16 mouse cellular contexts compared by ENCODE assay signal in the genomic region with DNA sequence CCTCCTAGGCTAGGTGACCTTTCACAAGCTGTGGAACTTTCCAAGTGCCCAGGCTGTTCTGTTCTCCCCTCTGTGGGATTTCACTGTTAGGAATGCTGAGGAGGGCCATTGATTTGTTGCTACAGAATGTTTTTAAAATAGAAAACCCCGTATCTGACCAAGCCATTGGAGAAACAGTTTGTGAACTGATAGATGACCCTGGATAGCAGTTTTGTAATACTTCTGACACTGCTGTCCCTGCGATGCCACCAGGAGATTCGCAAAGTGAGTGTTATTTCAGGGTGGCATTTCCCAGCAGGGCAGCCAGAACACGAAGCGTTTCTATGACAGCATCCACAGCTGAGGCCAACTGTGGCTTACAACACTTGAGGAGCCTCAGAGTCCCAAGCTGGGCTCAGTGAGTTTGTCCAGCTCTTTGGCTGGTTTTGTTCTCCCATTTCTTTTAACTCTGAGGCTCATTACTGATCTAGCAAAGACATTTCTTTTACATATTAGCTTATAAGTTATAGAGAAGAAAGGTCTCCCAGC. TPM values are rescaled to one million over a fixed set of nuclear protein-coding genes. Genes with fewer than 3 reads are reported as not detected.
A peak's percentile ranks its signal among the peaks of the same experiment; 100 is the strongest.
DNase-seq lines count a peak whose midpoint lies in the region; ATAC-seq lines count a peak whose summit lies in the region.
"Had no signal": no experiment of that assay in that cellular context is flagged by ENCODE, and none has a peak within 500 bp of the region (broad histone marks: within the 10 kb centered on the region; RNA-seq: fewer than 3 reads in every experiment).

No protein-coding gene starts in this region.

- 24% methylated on average over 5 of the region's 5 CpGs for WGBS in heart, embryonic 15.5 days

- H3K4me2 ChIP-seq in heart, embryonic 15.5 days = no peak overlapping the region
- H3K4me2 ChIP-seq: embryonic facial prominence, embryonic 12.5 days; hindbrain, embryonic 12.5 days; limb, embryonic 13.5 days; lung, embryonic 15.5 days had no signal

- H3K36me3 ChIP-seq in heart, embryonic 15.5 days = no peaks in the 10 kb centered on the region
- H3K36me3 ChIP-seq: embryonic facial prominence, embryonic 12.5 days; forebrain, embryonic 10.5 days; hindbrain, embryonic 12.5 days; limb, embryonic 13.5 days; lung, embryonic 15.5 days had no signal

- no peak overlapping the region for H3K9ac ChIP-seq in heart, embryonic 15.5 days
- H3K9ac ChIP-seq: embryonic facial prominence, embryonic 12.5 days; hindbrain, embryonic 12.5 days; limb, embryonic 13.5 days; lung, embryonic 15.5 days had no signal

- no peak for ATAC-seq in heart, embryonic 15.5 days (replicated peaks; ENCODE audit: insufficient number of reproducible peaks, insufficient read depth, low FRiP score, low read depth)

- H3K9me3 ChIP-seq in heart, embryonic 15.5 days (replicated peaks) = no peaks in the 10 kb centered on the region
- H3K9me3 ChIP-seq: embryonic facial prominence, embryonic 12.5 days; forebrain, embryonic 10.5 days; hindbrain, embryonic 12.5 days; limb, embryonic 13.5 days; lung, embryonic 15.5 days had no signal

- no peak overlapping the region for H3K4me3 ChIP-seq in heart, embryonic 15.5 days
- H3K4me3 ChIP-seq: embryonic facial prominence, embryonic 12.5 days; forebrain, embryonic 10.5 days; hindbrain, embryonic 12.5 days; limb, embryonic 13.5 days; lung, embryonic 15.5 days had no signal

- DNase-seq in adrenal gland, postnatal 14 days = peak; percentile 40
- DNase-seq in adrenal gland, postnatal 25 days = no peak
- DNase-seq in heart, adult 11 months = no peak
- peak; percentile 22 for DNase-seq in right cerebral cortex, adult 18-20 months
- no peak for DNase-seq in right cerebral cortex, postnatal 14 days
- DNase-seq in skeletal muscle tissue, adult 2 months (ENCODE audit: low read depth, low spot score) = peak; percentile 36
- no peak for DNase-seq in c-Kit-positive CD71-positive TER-119-positive erythroid progenitor cells, embryonic 14.5 days (ENCODE audit: low spot score)
- DNase-seq: cerebellum, postnatal 25 days; kidney, adult 8-10 months; thymus, adult 2 months had no signal

- peak overlapping the region; percentile 29; the same call in 1 of the 2 replicates for H3K27ac ChIP-seq in heart, embryonic 15.5 days
- H3K27ac ChIP-seq: embryonic facial prominence, embryonic 12.5 days; forebrain, embryonic 10.5 days; hindbrain, embryonic 12.5 days; limb, embryonic 13.5 days; lung, embryonic 15.5 days had no signal

- H3K4me1 ChIP-seq in heart, embryonic 15.5 days (replicated peaks) = peaks cover 20% of the 10 kb centered on the region

- peaks cover 8% of the 10 kb centered on the region for H3K27me3 ChIP-seq in heart, embryonic 15.5 days

RNA-seq across cellular contexts. Expression of gene Ppp1r36, which starts 13.6 kb away (rescaled TPM):
- 0.34 TPM in 1 of 2 replicates, not detected in the other for total RNA-seq in adrenal gland, postnatal 14 days (2021)
- 0.52 TPM in 1 of 2 replicates, not detected in the other for total RNA-seq in adrenal gland, postnatal 25 days (2021)
- polyA plus RNA-seq in heart, embryonic 15.5 days (2015; fragmentation: Nextera tagmentation; extraction: Ambion mirVana) = 1.8 and 2.2 TPM in 2 replicates
- polyA plus RNA-seq: thymus, adult 2 months had no signal

RNA-seq across cellular contexts. Expression of gene Hspa2, which starts 27.0 kb away (rescaled TPM):
- 21.9 and 23.3 TPM in 2 replicates for total RNA-seq in adrenal gland, postnatal 14 days (2021)
- 25.6 and 26.3 TPM in 2 replicates for total RNA-seq in adrenal gland, postnatal 25 days (2021)
- 15.5 and 15.8 TPM in 2 replicates for polyA plus RNA-seq in heart, embryonic 15.5 days (2015; fragmentation: Nextera tagmentation; extraction: Ambion mirVana)

Comparison
In these comparisons a context has a peak if more than half of its experiments do, and no peak if none do; other contexts are left out.
1. DNase-seq: peak in adrenal gland, postnatal 14 days (single experiment), right cerebral cortex, adult 18-20 months (single experiment) and skeletal muscle tissue, adult 2 months (single experiment); none in adrenal gland, postnatal 25 days (single experiment), heart, adult 11 months (single experiment), right cerebral cortex, postnatal 14 days (single experiment) and c-Kit-positive CD71-positive TER-119-positive erythroid progenitor cells, embryonic 14.5 days (single experiment).